Comparison of ENCODE assay signal across 8 mouse cellular contexts in genomic region chr16:4489114-4489624, GRCm38 (mm10). TPM values are rescaled to one million over a fixed set of nuclear protein-coding genes. Genes with fewer than 3 reads are reported as not detected.
DNase-seq lines count a peak whose midpoint lies in the region; ATAC-seq and TF ChIP-seq lines count a peak whose summit lies in the region.

No protein-coding gene starts in this region.

- H3K9ac ChIP-seq in forebrain, embryonic 14.5 days (ENCODE audit: low read length): no peak overlapping the region; the same call in 1 of the 2 replicates
- no peak overlapping the region for H3K9ac ChIP-seq in liver, embryonic 16.5 days (ENCODE audit: low read depth, low read length)
- no peak overlapping the region for H3K9ac ChIP-seq in neural tube, embryonic 14.5 days (replicated peaks; ENCODE audit: low read depth, low read length)

- H3K36me3 ChIP-seq in forebrain, embryonic 14.5 days (ENCODE audit: control insufficient read depth, insufficient read depth, low read length): peaks cover 12% of the 10 kb centered on the region; the same call in 1 of the 2 replicates
- H3K36me3 ChIP-seq in liver, embryonic 16.5 days (ENCODE audit: control insufficient read depth, insufficient read depth): no peaks in the 10 kb centered on the region
- no peaks in the 10 kb centered on the region for H3K36me3 ChIP-seq in neural tube, embryonic 14.5 days (ENCODE audit: control insufficient read depth, insufficient read depth, low read length)
- no peaks in the 10 kb centered on the region for H3K36me3 ChIP-seq in testis, adult 2 months (ENCODE audit: control insufficient read depth, insufficient read depth, low read length)

- H3K27me3 ChIP-seq in forebrain, embryonic 14.5 days (replicated peaks; ENCODE audit: control insufficient read depth, insufficient read depth, low read length): no peaks in the 10 kb centered on the region
- no peaks in the 10 kb centered on the region for H3K27me3 ChIP-seq in liver, embryonic 16.5 days (ENCODE audit: control insufficient read depth, insufficient read depth, low read depth, low read length)
- H3K27me3 ChIP-seq in neural tube, embryonic 14.5 days (ENCODE audit: control insufficient read depth, insufficient read depth, low read length): no peaks in the 10 kb centered on the region
- H3K27me3 ChIP-seq in testis, adult 2 months (ENCODE audit: control insufficient read depth, insufficient read depth, low read length): no peaks in the 10 kb centered on the region

- ATAC-seq in cerebellum, adult (ENCODE audit: insufficient number of reproducible peaks, low FRiP score, low TSS enrichment): peak; percentile 74; the same call in 1 of the 2 replicates
- ATAC-seq in forebrain, embryonic 14.5 days: peak; percentile 79
- peak; percentile 32; the same call in 1 of the 2 replicates for ATAC-seq in liver, embryonic 16.5 days (ENCODE audit: low read depth)
- ATAC-seq in neural tube, embryonic 14.5 days (ENCODE audit: low read depth): peak; percentile 80

- peak; percentile 65; the same call in 1 of the 2 replicates for TF ChIP-seq CTCF in testis, adult 2 months (IDR thresholded peaks at IDR 0.05; ENCODE audit: control insufficient read depth, insufficient read depth, insufficient replicate concordance, low read depth, low read length)

- H3K27ac ChIP-seq in forebrain, embryonic 14.5 days (ENCODE audit: low read depth, low read length): no peak overlapping the region
- H3K27ac ChIP-seq in liver, embryonic 16.5 days (ENCODE audit: low read length): no peak overlapping the region
- no peak overlapping the region for H3K27ac ChIP-seq in neural tube, embryonic 14.5 days (ENCODE audit: low read depth, low read length)
- no peak overlapping the region for H3K27ac ChIP-seq in testis, adult 2 months (ENCODE audit: control insufficient read depth, insufficient read depth, low read depth, low read length)

- H3K4me3 ChIP-seq in forebrain, embryonic 14.5 days (ENCODE audit: low read depth, low read length): no peak overlapping the region
- no peak overlapping the region for H3K4me3 ChIP-seq in liver, embryonic 16.5 days (ENCODE audit: low read depth, low read length)
- H3K4me3 ChIP-seq in neural tube, embryonic 14.5 days (ENCODE audit: low read depth, low read length): no peak overlapping the region
- no peak overlapping the region for H3K4me3 ChIP-seq in testis, adult 2 months (ENCODE audit: control insufficient read depth, low read depth, low read length)

- TF ChIP-seq POLR2A in testis, adult 2 months (IDR thresholded peaks at IDR 0.05; ENCODE audit: control insufficient read depth, low read depth, low read length): no peak

- H3K4me1 ChIP-seq in forebrain, embryonic 14.5 days (ENCODE audit: control insufficient read depth, insufficient read depth, low read length): no peaks in the 10 kb centered on the region
- no peaks in the 10 kb centered on the region for H3K4me1 ChIP-seq in liver, embryonic 16.5 days (ENCODE audit: control insufficient read depth, low read depth, low read length)
- H3K4me1 ChIP-seq in neural tube, embryonic 14.5 days (ENCODE audit: control insufficient read depth, insufficient read depth, low read length): no peaks in the 10 kb centered on the region
- no peaks in the 10 kb centered on the region for H3K4me1 ChIP-seq in testis, adult 2 months (ENCODE audit: control insufficient read depth, insufficient read depth, low read length)

- WGBS in forebrain, embryonic 14.5 days: 67% methylated on average over 11 of the region's 11 CpGs
- WGBS in large intestine, adult 2 months: 50% methylated on average over 11 of the region's 11 CpGs
- WGBS in liver, embryonic 16.5 days (ENCODE audit: insufficient replicate concordance): 56% methylated on average over 11 of the region's 11 CpGs
- 61% methylated on average over 11 of the region's 11 CpGs for WGBS in neural tube, embryonic 14.5 days

- no peaks in the 10 kb centered on the region for H3K9me3 ChIP-seq in forebrain, embryonic 14.5 days (replicated peaks; ENCODE audit: control insufficient read depth, low read length)
- no peaks in the 10 kb centered on the region for H3K9me3 ChIP-seq in liver, embryonic 16.5 days (replicated peaks; ENCODE audit: control insufficient read depth, low read length)
- no peaks in the 10 kb centered on the region for H3K9me3 ChIP-seq in neural tube, embryonic 14.5 days (ENCODE audit: control insufficient read depth, low read length)

- intact Hi-C loops in heart, postnatal 14 days (cut with DNase I): loop anchor here (1.0 to 5.0 kb wide), 2 partner anchors 53 to 118 kb away; no protein-coding TSS in a partner anchor

- peak; percentile 78 for DNase-seq in ES-CJ7 (ENCODE audit: low read depth, low spot score)
- peak; percentile 89 for DNase-seq in forebrain, embryonic 14.5 days (ENCODE audit: low spot score)
- DNase-seq in heart, postnatal 14 days: peak; percentile 89 to 96
- DNase-seq in large intestine, adult 2 months (ENCODE audit: low read depth, low spot score): peak; percentile 71

- H3K4me2 ChIP-seq in forebrain, embryonic 14.5 days (ENCODE audit: low read length): no peak overlapping the region
- no peak overlapping the region for H3K4me2 ChIP-seq in liver, embryonic 16.5 days (ENCODE audit: low read depth, low read length)
- no peak overlapping the region for H3K4me2 ChIP-seq in neural tube, embryonic 14.5 days (ENCODE audit: low read depth, low read length)

RNA-seq across cellular contexts. Expression of gene Srl, which starts 52.4 kb away (rescaled TPM):
- 34.0 and 34.1 TPM in 2 replicates for polyA plus RNA-seq in forebrain, embryonic 14.5 days (2014; fragmentation: Nextera tagmentation; extraction: Ambion mirVana)
- total RNA-seq in heart, postnatal 14 days (2021): 1,000 to 10,000 TPM; 1,039 to 1,112 TPM
- polyA plus RNA-seq in large intestine, adult 2 months (2012; rRNA removed): 2.9 and 3.3 TPM in 2 replicates
- polyA plus RNA-seq in liver, embryonic 16.5 days (2015; fragmentation: Nextera tagmentation; extraction: Ambion mirVana): 2.9 and 4.4 TPM in 2 replicates
- polyA plus RNA-seq in neural tube, embryonic 14.5 days (2014; fragmentation: Nextera tagmentation; extraction: Ambion mirVana): 22.7 and 30.7 TPM in 2 replicates
- polyA plus RNA-seq in testis, adult 2 months (2012; rRNA removed): 2.2 and 6.1 TPM in 2 replicates
